Mouse (Mus musculus) heart, adult 2 months (tissue): ENCODE results near the gene Cisd1. TPM values are rescaled to one million over a fixed set of nuclear protein-coding genes. Genes with fewer than 3 reads are reported as not detected.

Source experiments
- DNase-seq, 2 experiments: peaks; one replicate each; pipeline ENCODE4 v3.0.0; 2021
- H3K27ac ChIP-seq: fragments of 200-600 bp; 2 replicates; pipeline ENCODE4 v1.8.1; 2022
- H3K27me3 ChIP-seq: fragments of 200-500 bp; 2 replicates; pipeline ENCODE4 v1.6.1; 2012; ENCODE audit warnings: mild to moderate bottlenecking, low read length, inconsistent platforms, mixed read lengths; ENCODE audit not compliant: control insufficient read depth, insufficient read depth
- H3K36me3 ChIP-seq: fragments of 200-500 bp; 2 replicates; pipeline ENCODE4 v1.6.1; 2012; ENCODE audit warnings: low read length, inconsistent platforms; ENCODE audit not compliant: control insufficient read depth, insufficient read depth
- H3K4me1 ChIP-seq: fragments of 200-500 bp; 2 replicates; pipeline ENCODE4 v1.6.1; 2011; ENCODE audit warnings: low read length; ENCODE audit not compliant: control insufficient read depth, insufficient read depth
- H3K4me3 ChIP-seq: fragments of 200-600 bp; 2 replicates; pipeline ENCODE4 v1.8.1; 2022
- H3K79me2 ChIP-seq: fragments of 200-500 bp; replicated peaks from 2 replicates; pipeline ENCODE4 v1.6.1; 2012; ENCODE audit warnings: mild to moderate bottlenecking, inconsistent platforms, low read length, moderate library complexity, mixed read lengths; ENCODE audit not compliant: control insufficient read depth, insufficient read depth
- H3K9ac ChIP-seq: fragments of 200-500 bp; 2 replicates; pipeline ENCODE4 v1.6.1; 2012; ENCODE audit warnings: low read depth, mild to moderate bottlenecking, control low read depth, inconsistent platforms, low read length, mixed read lengths
- CTCF ChIP-seq: fragments of 200-600 bp; IDR thresholded peaks from 2 replicates; pipeline ENCODE4 v1.8.1; 2022; ENCODE audit warnings: antibody characterized with exemption, mild to moderate bottlenecking, moderate library complexity
- EP300 ChIP-seq: fragments of 200-500 bp; IDR thresholded peaks from 2 replicates; pipeline ENCODE4 v1.6.1; 2011; ENCODE audit warnings: low read depth, low read length, control low read depth; ENCODE audit not compliant: insufficient read depth
- POLR2A ChIP-seq: fragments of 200-500 bp; IDR thresholded peaks from 2 replicates; pipeline ENCODE4 v1.6.1; 2011; ENCODE audit warnings: mild to moderate bottlenecking, low read depth, low read length, control low read depth; ENCODE audit not compliant: insufficient read depth
- WGBS: fragments of 180-500 bp; shearing (Covaris S2); methylation state at CpG from one replicate; pipeline ENCODE4 v1.1.7; 2018; 5-methylcytosine and 5-hydroxymethylcytosine counted together
- intact Hi-C: fragments of 180-260 bp; cut with DNase I; formaldehyde crosslinking; loops from one replicate; pipeline ENCODE4 v1.15.1; 2025
- polyA plus RNA-seq: library from polyadenylated mRNA; depleted of rRNA; stranded (reverse); fragments of >200 nt; gene quantifications from 2 replicates; pipeline ENCODE4 v1.2.3, GENCODE M21; 2012
- total RNA-seq, 2 experiments: library from RNA; stranded (reverse); gene quantifications; 2 replicates each; pipeline ENCODE4 v1.2.3; 2021

The Cisd1 gene
- total and polyA plus RNA-seq, 3 experiments: 203 to 338 (median 295) TPM

DNA sequence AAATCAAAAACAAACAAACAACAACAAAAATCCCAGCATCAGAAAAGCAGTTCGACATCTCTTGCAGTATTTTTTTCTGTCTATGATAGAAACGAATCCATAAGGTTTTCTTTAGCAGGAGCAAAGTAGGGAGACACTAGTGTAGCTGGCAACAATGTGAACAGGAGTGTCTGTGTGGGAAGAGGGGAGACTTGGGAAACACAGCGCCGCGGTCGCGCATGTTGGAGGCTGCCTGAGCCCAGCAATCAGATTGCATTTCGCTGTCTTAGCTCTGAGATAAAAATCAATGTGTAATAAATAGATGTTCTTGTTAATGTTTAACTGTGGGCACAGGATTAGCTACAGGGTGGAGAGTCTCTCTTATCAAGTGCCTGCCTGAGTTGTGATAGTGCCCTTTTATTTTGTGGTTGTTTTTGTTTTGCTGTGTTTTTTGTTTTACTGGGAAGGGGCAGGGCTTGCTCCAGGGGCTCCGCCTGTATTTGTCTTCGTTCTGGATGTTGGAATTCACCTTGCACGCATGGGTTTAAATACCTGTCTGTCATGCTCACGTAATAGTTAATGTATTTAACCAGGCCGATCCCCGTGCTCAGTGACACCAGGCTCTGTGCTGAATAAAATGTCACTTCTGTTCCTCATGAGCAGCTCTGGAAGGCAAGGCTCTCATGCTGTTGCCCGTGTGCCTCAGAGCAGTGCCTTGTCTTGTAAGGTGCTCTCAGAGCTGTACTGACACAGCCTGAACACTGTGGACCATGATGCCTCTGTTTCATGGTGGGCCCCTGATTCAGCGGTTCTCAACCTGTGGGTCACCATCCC is 23.6 kb upstream of the Cisd1 start:
- intact Hi-C loops: loop anchor here (5.0 kb wide), 1 partner anchor 41 kb away; no protein-coding TSS in a partner anchor
- Histone ChIP-seq H3K4me1 (no peaks in the 10 kb centered on the region; the same call in 1 of the 2 replicates), H3K27ac (no peak overlapping the region), H3K79me2 (no peaks in the 10 kb centered on the region), H3K27me3 (no peaks in the 10 kb centered on the region), H3K4me3 (no peak overlapping the region), H3K9ac (no peak overlapping the region), H3K36me3 (no peaks in the 10 kb centered on the region)
- WGBS: 88% methylated on average over 16 of the region's 16 CpGs
- TF ChIP-seq POLR2A (no peak), EP300 (no peak), CTCF (no peak)
- DNase-seq: no peak

DNA sequence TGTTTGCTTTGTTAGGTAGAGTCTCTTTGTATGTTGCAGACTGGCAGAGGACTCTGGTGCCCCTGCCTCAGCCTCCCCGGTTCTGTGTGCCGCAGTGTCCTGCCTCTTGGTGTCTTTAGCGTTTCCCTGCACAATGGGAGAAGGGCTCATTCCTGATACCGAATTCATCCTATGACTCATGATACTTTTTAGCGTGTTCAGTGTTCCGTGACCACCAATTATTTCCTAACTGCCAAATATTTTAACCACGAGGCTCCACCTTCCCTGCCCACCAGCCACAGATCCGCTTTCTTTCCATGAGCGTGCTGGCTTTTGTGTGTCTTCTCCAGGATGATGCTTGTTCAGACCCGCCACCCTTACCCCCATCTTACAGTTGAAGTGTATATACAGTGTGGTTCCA is 19.1 kb upstream of the Cisd1 start:
- WGBS: 94% methylated on average over 10 of the region's 10 CpGs
- H3K9ac ChIP-seq: no peak overlapping the region
- intact Hi-C loops: loop anchor here (2.0 kb wide), 1 partner anchor 19 kb away; the partner anchor contains the start of gene Cisd1
- H3K4me3 ChIP-seq: no peak overlapping the region
- DNase-seq: no peak
- TF ChIP-seq EP300: no peak
- no peak for TF ChIP-seq POLR2A
- TF ChIP-seq CTCF: no peak
- H3K27me3 ChIP-seq: no peaks in the 10 kb centered on the region
- peaks cover 8% of the 10 kb centered on the region for H3K4me1 ChIP-seq
- no peak overlapping the region for H3K27ac ChIP-seq
- H3K79me2 ChIP-seq: peaks cover 7% of the 10 kb centered on the region
- H3K36me3 ChIP-seq: no peaks in the 10 kb centered on the region

DNA sequence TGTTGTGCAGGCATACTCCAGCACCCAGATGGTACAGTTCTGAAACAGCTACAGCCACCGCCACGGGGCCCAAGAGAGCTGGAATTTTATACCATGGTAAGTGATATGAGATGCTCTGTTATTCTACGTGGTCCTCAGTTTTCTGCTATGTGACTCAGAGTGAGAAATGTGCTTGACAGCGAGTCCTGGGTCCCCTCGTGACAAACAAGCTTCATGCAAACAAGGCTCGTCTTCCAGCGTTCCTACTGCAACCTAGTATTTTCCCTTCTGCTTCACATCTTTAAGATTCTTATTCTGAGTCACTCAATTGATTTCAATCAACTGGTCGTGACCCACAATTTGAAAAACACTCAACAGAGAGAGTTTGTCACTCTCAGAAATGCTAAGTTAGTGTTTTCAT is 18.7 kb upstream of the Cisd1 start:
- H3K27me3 ChIP-seq: no peaks in the 10 kb centered on the region
- no peak overlapping the region for H3K4me3 ChIP-seq
- intact Hi-C loops: loop anchor here (2.0 kb wide), 1 partner anchor 19 kb away; the partner anchor contains the start of gene Cisd1
- H3K36me3 ChIP-seq: no peaks in the 10 kb centered on the region
- DNase-seq: no peak
- peaks cover 8% of the 10 kb centered on the region for H3K4me1 ChIP-seq
- peaks cover 9% of the 10 kb centered on the region for H3K79me2 ChIP-seq
- H3K9ac ChIP-seq: no peak overlapping the region
- WGBS: 93% methylated on average over 8 of the region's 8 CpGs
- TF ChIP-seq POLR2A (no peak), CTCF (no peak), EP300 (no peak)
- no peak overlapping the region for H3K27ac ChIP-seq

DNA sequence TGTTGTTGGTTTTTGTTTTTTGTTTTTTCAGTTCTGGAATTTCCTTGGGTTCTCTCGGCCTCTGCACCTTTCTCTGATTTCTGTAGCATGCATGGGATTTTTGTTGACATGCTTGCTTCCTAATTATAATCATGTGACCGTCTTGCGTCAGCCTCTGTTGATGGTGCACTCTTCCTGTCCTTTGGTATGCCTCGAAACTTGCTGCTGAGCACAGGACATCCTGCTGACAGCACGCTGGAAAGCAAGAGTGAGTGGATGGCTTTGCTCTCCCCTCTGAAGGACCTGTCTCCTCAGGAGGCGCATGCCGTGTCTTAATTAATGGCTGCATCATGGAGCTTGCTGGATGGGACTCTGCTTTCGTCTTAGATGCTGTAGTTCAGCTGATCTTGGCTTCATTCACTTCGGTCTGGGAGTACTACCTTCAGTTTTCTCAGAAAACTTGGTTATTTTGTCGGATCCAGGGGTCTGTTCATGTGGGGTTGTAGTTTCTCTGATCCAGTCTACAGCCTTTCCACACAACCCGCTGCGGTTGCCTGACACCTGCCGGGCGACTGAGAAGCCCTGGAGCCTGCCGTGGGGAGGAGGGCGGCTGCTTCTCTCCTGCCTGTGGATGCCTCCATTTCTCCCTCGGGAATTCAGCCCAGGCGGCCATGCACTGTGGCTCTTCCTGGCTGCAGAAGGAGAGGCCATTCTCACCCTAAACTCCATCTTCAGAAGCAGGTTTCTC is 17.2 kb upstream of the Cisd1 start:
- Histone ChIP-seq H3K36me3 (peaks cover 3% of the 10 kb centered on the region; the same call in 1 of the 2 replicates), H3K9ac (peak overlapping the region; percentile 1; the same call in 1 of the 2 replicates), H3K27ac (peak overlapping the region; percentile 69), H3K4me3 (peak overlapping the region; percentile 29; the same call in 1 of the 2 replicates), H3K27me3 (no peaks in the 10 kb centered on the region), H3K4me1 (peaks cover 8% of the 10 kb centered on the region), H3K79me2 (peaks cover 9% of the 10 kb centered on the region)
- 0 out of 2 replicates have a peak, but pooled peaks have one; percentile 53 for TF ChIP-seq EP300
- no peak for TF ChIP-seq POLR2A
- peak; percentile 46 to 54 for DNase-seq
- intact Hi-C loops: loop anchor here (2.0 kb wide), 1 partner anchor 17 kb away; the partner anchor contains the start of gene Cisd1
- WGBS: 15% methylated on average over 18 of the region's 18 CpGs

DNA sequence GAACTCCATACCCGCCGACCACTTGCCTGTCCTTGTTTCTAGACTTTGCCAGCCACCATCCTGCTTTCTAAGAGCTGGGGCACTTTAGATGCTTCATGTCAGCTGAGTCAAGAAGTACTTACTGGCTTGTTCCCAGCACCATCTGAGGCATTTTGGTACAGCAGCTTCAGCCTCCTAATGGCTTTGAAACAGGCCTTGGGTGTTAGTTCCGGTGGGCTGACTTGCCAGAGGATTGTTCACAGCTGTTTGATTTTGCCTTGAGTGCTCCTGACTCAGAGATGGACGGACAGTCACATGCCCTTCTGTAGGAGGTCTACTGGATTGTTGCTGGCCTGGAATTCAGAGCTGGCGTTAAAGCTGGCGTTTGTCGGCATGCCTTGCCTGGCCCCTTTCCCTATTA is 16.3 kb upstream of the Cisd1 start:
- TF ChIP-seq EP300: no peak
- TF ChIP-seq CTCF: no peak
- no peak for TF ChIP-seq POLR2A
- H3K9ac ChIP-seq: no peak overlapping the region
- peaks cover 9% of the 10 kb centered on the region for H3K79me2 ChIP-seq
- H3K4me3 ChIP-seq: no peak overlapping the region
- H3K27ac ChIP-seq: peak overlapping the region; percentile 69
- 69% methylated on average over 7 of the region's 7 CpGs for WGBS
- intact Hi-C loops: no loop called here
- peaks cover 8% of the 10 kb centered on the region for H3K4me1 ChIP-seq
- peaks cover 3% of the 10 kb centered on the region; the same call in 1 of the 2 replicates for H3K36me3 ChIP-seq
- DNase-seq: no peak
- H3K27me3 ChIP-seq: no peaks in the 10 kb centered on the region
